Mouse (Mus musculus) lung, postnatal 0 days (tissue): ENCODE data around the gene Pdcd1lg2.

ENCODE experiments used
- CTCF ChIP-seq: IDR thresholded peaks from 2 replicates; pipeline ENCODE4 v1.5.1; 2016; ENCODE audit warnings: antibody characterized with exemption, mild to moderate bottlenecking
- EP300 ChIP-seq: IDR thresholded peaks from 2 replicates; pipeline ENCODE4 v1.6.1; 2016; ENCODE audit warnings: antibody characterized with exemption, mild to moderate bottlenecking, control low read depth

- TF ChIP-seq CTCF (no peak), EP300 (no peak)
Observed at GRCm38 (mm10) chr19:29430953-29431352, 20.2 kb downstream of the Pdcd1lg2 start.
